Mouse (Mus musculus): ENCODE measurements around the gene Ccdc77. TPM values are rescaled to one million over a fixed set of nuclear protein-coding genes. Genes with fewer than 3 reads are reported as not detected.

Gene Ccdc77
- total RNA-seq (2021), result 1 to 10 TPM; 5.3 to 6.1 TPM
- long read RNA-seq, experiment 1, partial matches to known transcripts, result 0 of 4 reads
- long read RNA-seq, experiment 1, other reads (novel, unspliced or antisense), result 2 of 4 reads
- long read RNA-seq, experiment 2, partial matches to known transcripts, result 0 of 9 reads
- long read RNA-seq, experiment 2, other reads (novel, unspliced or antisense), result 7 of 9 reads

DNA sequence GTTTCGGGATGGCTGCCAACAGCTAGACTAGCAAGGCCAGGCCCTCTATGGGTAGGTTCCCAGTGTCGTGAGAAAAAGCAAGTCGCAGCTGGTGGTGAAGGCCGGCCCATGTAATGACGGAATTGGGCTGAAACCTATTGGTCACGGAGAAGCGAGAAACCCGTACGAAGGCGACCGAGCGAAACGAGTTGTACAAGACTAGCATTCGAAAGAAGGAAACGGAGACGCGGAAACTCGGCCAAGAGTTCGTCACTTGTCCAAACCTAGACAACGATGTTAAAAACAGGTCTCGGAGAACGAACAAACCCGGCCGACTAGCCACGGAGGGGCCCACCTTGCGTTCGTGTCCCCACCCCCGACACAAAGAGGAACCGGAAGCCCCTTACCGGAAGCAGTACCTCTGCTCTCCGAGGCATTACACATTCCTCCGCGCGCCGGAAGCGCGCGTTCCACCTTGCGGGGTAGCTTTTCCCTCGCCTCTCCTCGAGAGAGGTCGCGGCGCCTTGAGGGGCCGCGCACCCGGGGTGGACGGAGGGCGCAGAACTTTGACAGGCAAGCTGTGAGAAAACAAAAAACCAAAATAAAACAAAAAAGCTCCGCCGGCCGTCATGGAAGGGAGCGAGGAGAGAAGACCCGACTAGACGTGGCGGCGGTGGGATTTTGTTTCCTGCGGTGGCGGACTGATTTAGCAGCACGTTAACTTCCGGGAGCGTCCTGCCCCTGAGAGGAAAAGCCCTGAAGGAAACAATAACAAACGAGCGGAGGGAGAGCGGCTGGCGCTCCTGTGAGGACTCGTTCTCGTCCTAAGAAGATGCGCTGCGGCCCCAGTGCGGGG is at the start of gene Ccdc77, which contains the start of gene Kdm5a:
TSS of gene Ccdc77 (minus strand) at position 687 of the 835 bp plus-strand sequence.
TSS of gene Kdm5a (plus strand) at position 437 of the 835 bp plus-strand sequence.
- peak; percentile 87 for DNase-seq (ENCODE audit: low spot score in 2 of 2)

DNA sequence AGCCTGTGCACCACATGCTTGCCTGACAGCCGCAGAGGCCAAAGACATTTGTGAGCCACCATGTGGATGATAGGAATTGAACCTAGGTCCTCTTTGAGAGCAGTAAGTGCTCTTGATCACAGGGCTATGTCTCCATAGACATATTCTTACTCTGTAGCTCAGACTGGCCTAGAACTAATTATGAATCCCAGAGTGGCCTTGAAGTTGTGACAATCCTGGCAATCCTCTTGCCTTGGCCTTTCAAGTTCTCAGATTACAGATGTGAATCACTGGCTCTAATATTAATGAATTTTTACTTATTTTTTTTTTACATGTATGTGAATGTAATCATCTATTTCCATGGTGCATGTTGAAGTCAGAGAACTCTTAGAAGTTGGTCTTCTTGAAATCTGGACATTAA is 39.8 kb upstream of the Ccdc77 start:
- DNase-seq (ENCODE audit: low spot score in 2 of 2), result no peak

DNA sequence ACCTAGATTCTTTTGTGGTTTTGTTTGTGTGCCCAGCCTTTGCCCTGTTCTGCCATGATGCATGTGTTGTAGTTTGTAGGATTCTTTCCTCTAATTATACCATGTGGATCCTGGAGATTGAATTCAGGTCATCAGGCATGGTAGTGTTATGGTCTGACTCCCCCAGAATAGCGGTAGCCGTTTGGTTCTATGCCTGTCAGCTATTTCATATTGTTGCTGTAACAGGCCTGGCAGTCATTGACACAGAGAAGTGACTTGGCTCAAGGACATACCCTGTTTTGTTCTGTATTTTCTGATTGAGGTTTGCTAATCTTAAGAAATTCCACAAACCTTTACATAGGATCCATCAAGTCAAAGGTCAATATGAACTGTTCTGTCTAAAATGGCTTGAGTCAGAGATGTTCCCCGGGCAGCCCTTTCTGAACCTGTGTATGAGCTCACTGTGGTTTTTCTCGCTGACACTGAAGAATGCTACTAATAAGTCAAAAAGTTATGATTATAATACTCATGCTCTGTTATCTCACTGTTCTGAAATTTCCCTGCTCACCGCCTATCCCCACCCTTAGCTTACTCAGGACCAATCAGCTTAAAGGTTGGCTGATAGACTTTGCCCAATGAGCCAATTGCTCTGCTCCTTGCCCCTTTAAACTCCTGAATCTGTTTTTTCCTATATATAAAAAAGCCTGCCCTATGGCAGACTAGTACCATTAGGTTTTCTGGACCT is 31.6 kb upstream of the Ccdc77 start:
- DNase-seq (ENCODE audit: low spot score in 2 of 2), result no peak

DNA sequence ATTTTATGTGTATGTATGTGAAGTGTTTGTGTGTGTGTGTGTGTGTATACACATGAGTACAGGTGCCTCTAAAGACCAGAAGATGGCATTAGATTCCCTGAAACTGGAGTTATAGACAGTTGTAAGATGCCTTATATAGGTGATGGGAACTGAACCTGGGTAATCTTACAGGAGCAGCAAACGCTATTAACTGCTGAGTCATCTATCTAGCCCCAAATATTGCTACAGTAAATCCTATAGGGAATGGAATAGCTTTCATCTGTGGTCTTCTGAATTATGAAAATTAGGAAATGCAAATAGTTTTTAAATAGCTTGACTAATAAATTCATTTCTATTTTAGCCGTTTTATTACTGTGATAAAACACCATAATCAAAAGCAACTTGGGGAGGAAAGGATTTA is 28.6 kb upstream of the Ccdc77 start:
- no peak for DNase-seq (ENCODE audit: low spot score in 2 of 2)

DNA sequence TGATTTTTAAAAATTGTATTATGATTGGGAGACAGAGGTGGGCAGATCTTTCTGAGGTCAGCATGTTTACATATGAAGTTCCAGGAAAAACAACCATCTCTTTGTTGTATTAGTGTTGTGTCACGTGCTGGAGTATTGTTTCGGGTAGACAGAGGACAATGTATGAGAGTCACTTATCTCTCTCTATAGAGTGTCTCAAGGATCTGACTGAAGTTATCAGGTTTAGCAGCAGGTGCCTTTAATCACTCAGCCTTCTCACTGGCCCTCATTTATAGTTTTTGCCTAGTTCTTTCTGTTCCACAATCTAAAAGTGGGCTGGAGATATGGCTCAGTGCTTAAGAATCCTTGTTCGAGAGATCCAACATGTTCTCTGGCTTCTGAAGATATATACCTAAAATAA is 25.9 kb upstream of the Ccdc77 start:
- DNase-seq (ENCODE audit: low spot score in 2 of 2), result no peak

DNA sequence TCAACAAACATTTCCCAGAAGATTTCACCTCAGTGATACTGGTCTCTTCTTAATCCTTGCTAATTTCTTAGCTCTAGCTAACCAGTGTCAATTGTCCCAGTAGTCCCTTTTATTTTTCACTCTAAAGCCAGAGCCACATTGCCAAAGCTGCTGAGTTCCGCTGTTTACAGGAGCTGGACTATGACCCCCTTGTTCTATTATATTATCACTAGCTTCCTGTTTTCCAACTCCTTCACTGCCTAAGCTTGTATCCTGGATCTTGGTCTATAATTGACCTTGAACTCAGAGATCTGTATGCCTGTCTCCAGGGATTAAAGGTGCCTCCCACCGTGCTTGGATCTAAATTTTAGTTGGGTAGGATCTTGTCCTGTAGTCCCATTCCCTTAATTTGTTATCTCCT is 12.6 kb upstream of the Ccdc77 start:
- DNase-seq (ENCODE audit: low spot score in 2 of 2), result no peak

DNA sequence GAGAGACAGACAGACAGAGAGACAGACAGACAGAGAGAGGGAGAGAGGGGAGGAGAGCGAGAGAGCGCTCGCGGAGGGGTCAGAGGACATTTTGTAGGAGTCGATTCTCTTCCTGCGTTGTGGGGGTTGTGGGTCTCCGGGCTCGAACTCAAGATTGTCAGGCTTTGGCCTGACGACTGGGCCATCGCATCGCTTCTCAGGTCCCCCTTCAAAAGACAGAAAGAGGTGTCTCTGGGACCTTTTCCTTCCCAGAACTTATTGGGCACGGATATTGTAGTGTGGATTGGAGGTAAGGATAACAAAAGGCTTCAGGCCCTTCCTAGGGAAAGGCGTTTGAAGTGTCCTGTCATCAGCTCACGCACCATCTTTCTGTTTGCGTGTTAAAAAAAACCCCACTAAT is 877 bp upstream of the Ccdc77 start:
- DNase-seq (ENCODE audit: low spot score in 2 of 2), result no peak

DNA sequence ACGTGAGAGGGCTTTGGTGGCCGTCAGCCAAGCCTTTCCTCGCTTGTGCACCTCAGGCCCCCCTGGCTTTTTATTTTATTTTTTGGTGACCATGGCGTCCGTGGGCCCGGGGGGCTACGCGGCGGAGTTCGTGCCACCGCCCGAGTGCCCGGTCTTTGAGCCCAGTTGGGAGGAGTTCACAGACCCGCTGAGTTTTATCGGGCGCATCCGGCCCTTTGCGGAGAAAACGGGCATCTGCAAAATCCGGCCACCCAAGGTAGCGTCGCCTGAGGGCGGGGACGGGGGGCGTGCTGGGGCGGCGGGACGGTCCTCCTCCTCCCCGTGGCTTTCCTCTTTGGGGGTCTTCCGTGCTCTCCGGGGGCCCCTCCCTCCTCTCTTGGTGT is 340 bp upstream of the Ccdc77 start:
- DNase-seq (ENCODE audit: low spot score in 2 of 2), result no peak

DNA sequence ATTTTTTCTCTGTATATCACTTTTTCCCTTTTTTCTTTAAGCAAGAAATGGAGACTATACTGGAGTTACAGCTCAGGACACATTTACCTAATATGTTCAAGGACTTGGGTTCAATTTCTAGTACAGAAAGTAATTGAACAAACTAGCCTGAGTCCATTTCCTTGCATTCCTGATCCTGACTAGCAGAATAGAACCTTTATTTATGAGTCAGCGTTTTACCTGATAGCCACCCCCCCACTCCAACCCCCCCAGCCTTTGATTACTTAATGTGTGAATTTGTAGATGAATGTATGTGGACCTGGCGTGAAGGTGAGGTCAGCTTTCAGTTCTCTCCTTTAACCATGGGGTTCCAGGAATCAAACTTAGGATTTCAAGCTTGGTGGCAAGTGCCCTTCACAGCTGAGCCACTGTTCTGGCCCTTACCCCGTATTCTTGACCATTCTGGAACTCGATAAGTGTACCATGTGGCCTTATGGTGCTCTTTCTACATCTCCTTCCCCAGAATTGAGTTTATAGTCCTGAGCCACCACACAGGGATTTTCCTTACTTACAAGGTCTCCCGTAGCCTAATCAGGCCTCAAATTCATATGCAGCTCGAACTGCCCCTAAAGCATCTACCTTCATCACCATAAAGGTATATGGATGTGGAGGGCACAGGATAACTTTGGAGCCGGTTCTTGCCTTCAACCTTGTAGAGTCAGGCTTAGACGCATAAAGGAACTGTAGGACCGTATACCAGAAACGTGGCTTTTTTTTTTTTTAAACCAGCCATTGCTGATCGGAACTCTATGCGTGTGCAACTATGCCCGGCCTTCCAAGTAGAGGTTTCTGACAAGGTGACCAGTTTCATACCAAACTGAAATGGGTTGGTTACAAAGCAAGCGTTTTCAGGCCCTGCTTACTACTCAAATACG is 1.1 kb downstream of the Ccdc77 start:
- no peak for DNase-seq (ENCODE audit: low spot score in 2 of 2)

DNA sequence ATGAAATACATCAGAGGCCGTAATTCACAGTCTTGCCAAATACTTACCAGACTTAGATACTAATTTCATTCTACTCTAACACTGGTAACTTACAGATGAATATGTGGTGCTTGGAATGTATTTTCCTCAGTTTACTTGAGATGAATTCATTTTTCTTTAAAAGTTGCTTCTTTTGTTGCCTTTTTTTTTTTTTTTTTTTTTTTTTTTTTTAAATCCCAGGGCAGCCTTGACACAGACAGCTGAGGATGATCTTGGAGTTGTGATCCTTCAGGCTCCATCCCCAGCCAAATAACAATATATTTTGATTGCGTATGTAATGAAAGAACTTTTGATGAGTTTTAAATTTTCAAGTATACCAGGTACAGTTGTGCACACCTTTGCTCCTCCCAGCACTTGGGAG is 2.0 kb downstream of the Ccdc77 start:
- no peak for DNase-seq (ENCODE audit: low spot score in 2 of 2)

DNA sequence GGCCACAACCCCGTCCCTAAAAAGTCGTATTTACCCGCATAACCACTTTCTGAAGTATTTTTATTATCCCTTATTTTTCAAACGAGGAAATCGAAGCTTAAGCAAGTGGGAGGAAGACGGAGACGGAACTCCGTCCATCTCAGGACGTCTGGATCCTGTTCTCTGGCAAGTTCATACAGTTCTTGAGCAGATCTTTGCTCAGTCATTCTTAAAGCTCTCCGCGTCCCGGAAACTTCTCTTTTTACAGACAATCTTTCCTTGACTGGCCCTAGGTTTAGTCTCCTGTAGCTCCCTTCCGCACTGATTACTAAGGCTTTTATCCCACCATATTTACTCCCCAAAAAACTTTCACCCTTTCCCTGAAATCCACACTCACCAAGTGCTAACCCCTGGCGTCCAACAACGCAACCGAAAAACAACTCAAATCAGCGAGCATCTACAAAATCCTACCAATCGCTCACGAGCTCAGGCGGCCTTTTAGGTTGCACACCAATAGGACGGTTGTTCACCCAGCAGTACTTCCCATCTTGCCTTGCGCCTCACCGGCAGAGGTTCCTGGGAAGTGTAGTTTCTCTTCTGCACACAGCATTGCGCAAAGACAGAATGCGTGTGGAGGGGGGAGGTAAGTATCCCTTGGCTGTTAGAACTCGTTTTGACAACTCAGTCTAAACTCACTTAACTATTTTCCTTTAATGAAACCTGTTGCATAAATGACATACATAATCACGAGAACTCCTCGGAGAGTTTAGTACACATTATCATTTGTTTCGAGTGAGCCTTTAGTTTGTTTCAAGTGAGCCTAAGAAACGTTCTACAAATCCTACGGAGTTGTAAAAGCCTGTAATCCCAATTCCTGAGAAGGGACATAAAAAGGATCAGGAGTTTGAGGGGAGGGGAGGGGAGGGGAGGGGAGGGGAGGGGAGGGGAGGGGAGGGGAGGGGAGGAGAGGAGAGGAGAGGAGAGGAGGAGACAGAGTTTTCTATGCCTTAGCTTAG is 6.9 kb downstream of the Ccdc77 start:
- peak; percentile 59 to 71 for DNase-seq (ENCODE audit: low spot score in 2 of 2)

DNA sequence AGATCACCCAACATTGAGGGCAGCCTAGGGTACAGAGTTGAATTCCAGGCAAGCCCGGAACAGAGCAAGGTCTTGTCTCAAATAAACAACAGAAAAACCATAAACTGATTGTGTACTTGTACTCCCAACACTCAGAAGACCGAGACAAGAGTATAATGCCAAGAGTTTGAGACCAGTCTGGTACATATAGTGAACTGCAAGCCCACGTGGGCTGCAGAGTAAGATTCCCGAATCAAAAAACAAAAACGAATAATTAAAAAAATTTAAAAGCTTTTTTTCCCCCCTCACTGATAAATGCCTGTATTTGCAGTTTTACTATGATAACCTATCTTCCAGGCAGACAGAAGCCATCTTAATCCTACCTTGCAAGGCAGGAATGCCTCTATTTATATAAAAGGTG is 7.7 kb downstream of the Ccdc77 start:
- no peak for DNase-seq (ENCODE audit: low spot score in 2 of 2)

DNA sequence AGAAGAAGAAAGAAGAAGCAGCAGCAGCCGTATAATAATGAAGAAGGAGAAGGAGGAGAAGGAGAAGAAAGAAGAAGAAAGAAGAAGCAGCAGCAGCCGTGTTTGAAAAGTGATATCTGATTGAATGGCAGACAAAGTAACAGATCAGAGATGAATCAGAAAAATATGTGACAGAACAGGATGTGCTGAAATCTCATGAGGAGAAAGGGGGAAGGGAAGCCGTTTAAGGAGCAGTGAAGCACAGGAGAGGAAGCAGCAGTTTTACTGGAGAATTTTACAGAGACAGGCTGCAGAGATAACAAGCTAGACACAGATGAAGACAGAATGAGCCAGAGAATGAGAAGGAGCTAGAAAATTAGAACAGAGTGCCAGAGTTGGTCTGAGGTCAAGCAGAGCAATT is 15.2 kb downstream of the Ccdc77 start:
- no peak for DNase-seq (ENCODE audit: low spot score in 2 of 2)

DNA sequence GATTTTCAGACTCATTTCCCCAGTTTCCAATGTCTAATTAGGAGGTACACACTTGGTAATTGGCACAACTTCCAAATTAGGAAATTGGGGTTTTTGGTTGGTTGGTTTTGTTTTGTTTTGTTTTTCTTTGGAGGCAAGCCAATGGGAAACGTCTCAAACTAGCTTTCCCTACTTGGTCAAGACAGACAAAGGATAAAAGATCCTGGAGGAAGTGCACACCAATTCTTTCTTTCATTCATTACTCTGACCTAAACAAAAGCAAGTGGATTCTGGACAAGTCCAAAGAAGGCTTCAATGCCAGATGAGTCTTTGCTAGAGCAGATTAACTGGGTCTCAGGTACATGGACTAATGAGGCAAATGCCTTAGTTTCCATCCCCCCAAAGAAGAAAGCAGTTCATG is 20.2 kb downstream of the Ccdc77 start:
- no peak for DNase-seq (ENCODE audit: low spot score in 2 of 2)

DNA sequence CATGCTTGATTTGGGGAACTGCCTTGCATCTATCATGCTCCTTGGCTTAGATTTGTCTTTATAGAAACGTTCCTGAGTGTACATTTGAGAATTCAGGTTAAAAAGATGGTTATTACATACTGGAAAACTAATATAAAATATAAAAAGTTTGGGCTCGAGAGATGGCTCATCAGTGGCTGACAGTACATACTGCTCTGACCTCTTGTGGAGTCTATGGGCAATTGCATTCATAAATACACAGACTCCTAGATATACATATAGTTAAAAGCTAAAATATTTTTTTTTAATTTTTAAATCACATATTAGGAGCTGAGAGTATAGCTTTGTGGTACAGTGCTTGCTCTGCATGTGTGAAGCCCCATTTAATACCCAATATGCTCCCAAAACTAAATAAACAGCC is 31.8 kb downstream of the Ccdc77 start:
- DNase-seq (ENCODE audit: low spot score in 2 of 2), result no peak

DNA sequence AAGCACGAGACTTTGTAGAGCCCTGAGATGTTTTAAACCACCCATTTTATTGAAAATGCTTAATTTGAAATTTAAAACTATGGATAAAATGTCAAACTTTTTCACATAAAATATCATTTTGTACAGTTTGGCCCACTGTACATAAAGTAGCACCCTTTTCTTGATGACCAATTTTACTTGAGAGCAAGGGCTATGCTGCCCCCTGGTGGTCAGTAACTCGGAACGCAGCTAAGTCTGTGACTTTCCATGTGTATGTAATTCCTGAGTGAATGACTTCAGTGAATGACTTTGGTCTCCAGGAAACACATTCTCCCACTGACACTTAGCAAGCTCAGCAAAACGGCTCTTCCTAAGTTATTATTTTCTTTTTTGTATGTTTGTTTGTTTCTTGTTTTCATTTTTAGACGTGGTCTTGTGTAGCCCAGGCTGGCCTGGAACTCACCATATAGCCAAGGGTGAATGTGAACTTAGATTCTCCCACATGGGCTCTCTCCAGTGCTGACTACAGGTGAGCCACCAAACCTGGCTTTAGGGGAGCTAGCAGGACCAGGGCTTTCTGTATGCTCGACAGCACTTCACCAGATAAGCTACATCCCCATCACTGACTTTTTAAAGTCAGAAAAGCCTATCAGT is 39.8 kb downstream of the Ccdc77 start:
- DNase-seq (ENCODE audit: low spot score in 2 of 2), result peak; percentile 59 to 67

DNA sequence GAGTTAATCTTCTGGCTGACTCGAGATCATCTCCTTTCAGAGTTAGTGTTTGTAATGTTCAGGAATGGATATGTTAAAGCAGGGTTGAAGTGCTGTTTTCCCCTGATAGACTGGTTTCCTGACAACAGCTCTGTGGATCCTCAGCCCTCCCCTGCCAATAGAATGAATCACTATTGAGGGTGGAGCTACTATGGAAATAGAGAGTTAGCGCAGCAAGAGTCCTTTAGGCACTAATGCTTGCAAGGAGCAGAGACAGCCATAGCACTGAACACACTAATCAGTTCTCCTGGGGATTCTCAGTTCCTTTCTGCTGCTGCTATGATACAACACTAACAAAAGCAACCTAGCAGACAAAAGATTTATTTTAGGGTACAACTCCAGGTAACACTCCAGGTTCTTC is 43.8 kb downstream of the Ccdc77 start:
- no peak for DNase-seq (ENCODE audit: low spot score in 2 of 2)

DNA sequence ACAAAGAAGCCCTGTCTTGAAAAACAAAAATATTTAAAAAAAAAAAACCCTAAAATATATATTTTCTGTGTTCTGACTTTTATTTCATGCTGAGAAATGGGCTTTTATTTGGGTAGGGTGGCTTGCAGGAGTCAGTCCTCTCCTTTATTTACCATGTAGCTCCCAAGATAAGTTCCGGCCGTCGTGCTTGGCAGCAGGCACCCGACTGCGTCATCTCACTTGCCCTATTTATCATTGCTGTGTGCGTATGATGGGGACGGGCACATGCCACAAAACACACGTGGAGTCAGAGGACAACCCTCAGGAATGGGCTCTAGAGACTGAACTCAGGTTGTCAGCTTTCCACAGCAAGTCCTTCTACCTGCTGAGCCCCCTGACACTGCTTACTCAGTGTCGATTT is 45.0 kb downstream of the Ccdc77 start:
- no peak for DNase-seq (ENCODE audit: low spot score in 2 of 2)

DNA sequence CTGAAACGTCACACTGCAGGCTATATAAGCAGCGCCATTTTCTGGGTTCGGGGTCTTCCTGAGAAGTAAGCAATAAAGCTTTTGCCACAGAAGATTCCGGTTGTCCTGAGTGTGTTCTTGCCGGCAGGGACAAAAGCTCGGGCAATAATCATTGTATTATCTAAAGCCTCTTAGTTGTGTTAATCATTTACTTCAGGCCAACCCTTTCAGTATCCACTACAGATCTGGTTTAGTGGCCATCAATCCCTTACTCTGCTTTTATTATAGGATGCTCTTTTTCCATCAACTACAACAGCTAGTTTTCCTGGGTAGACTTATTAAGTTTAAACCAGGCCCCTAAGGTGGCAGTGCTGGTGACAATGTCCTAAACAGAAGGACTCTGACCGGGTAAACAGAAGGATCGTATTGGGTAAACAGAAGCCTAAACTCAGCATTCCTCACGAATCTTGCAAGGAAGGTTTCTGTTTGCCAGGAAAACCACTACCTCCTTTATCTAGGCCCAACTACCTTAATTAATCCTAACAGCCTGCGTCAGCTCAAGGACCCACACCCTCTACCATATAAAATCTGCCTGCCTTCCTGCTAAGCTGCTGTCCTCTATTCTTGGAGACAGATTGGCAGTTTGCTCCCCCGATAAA is 45.8 kb downstream of the Ccdc77 start:
- no peak for DNase-seq (ENCODE audit: low spot score in 2 of 2)
